Mouse (Mus musculus) intestine, postnatal 0 days (tissue): Measurements from ENCODE around the gene Prkar1b. TPM values are rescaled to one million over a fixed set of nuclear protein-coding genes. Genes with fewer than 3 reads are reported as not detected.

Experiments
- ATAC-seq: fragments of 200-750 bp; cut with Nextera tagmentation; 2 replicates; pipeline ENCODE4 v1.8.0; 2017; ENCODE audit warnings: mild to moderate bottlenecking, moderate TSS enrichment, moderate library complexity
- H3K27ac ChIP-seq: fragments of 300-500 bp; sonication (generic); 2 replicates; pipeline ENCODE4 v1.5.1; 2014; ENCODE audit warnings: mild to moderate bottlenecking, low read depth, low read length, moderate library complexity
- H3K27me3 ChIP-seq: fragments of 300-500 bp; sonication (generic); replicated peaks from 2 replicates; pipeline ENCODE4 v1.6.1; 2014; ENCODE audit warnings: low read length, mixed read lengths; ENCODE audit not compliant: control insufficient read depth, insufficient read depth
- H3K36me3 ChIP-seq: fragments of 300-500 bp; sonication (generic); 2 replicates; pipeline ENCODE4 v1.6.1; 2014; ENCODE audit warnings: mild to moderate bottlenecking, moderate library complexity; ENCODE audit not compliant: control insufficient read depth, insufficient read depth
- H3K4me1 ChIP-seq: fragments of 300-500 bp; sonication (generic); replicated peaks from 2 replicates; pipeline ENCODE4 v1.6.1; 2014; ENCODE audit warnings: antibody characterized with exemption, low read length, mixed read lengths; ENCODE audit not compliant: control insufficient read depth, insufficient read depth
- H3K4me2 ChIP-seq: fragments of 300-500 bp; sonication (generic); replicated peaks from 2 replicates; pipeline ENCODE4 v1.6.1; 2014; ENCODE audit warnings: low read depth, mild to moderate bottlenecking, moderate library complexity
- H3K4me3 ChIP-seq: fragments of 300-500 bp; sonication (generic); 2 replicates; pipeline ENCODE4 v1.5.1; 2014; ENCODE audit warnings: low read depth, low read length
- H3K9ac ChIP-seq: fragments of 300-500 bp; sonication (generic); 2 replicates; pipeline ENCODE4 v1.6.1; 2014; ENCODE audit warnings: mild to moderate bottlenecking, low read depth, low read length
- H3K9me3 ChIP-seq: fragments of 300-500 bp; sonication (generic); 2 replicates; pipeline ENCODE4 v1.6.1; 2016; ENCODE audit warnings: mixed run types; ENCODE audit not compliant: control insufficient read depth
- CTCF ChIP-seq: sonication (generic); IDR thresholded peaks from 2 replicates; pipeline ENCODE4 v1.5.1; 2016; ENCODE audit warnings: low read depth, mild to moderate bottlenecking, control low read depth, antibody characterized with exemption, moderate library complexity
- WGBS: fragments of 180-500 bp; shearing (Covaris S2); extraction: QIAGEN DNeasy Blood & Tissue Kit; methylation state at CpG from one replicate; pipeline ENCODE4 v1.1.7; 2014; 5-methylcytosine and 5-hydroxymethylcytosine counted together
- polyA plus RNA-seq: library from polyadenylated mRNA; unstranded; fragments of >200 nt; fragmentation: Nextera tagmentation; extraction: Ambion mirVana; gene quantifications from 2 replicates; pipeline ENCODE4 v1.2.1, GENCODE M21; 2015

The Prkar1b gene
- polyA plus RNA-seq, 1 experiment from 2014 or later, result 10.0 TPM

GRCm38 (mm10) chr5:139129572-139130151 lies 20.1 kb downstream of the Prkar1b start:
- peak overlapping the region; percentile 51 for H3K4me3 ChIP-seq
- peaks cover 5% of the 10 kb centered on the region; the same call in 1 of the 2 replicates for H3K4me1 ChIP-seq
- H3K36me3 ChIP-seq, result no peaks in the 10 kb centered on the region
- peak overlapping the region; percentile 80 for H3K4me2 ChIP-seq
- no peak overlapping the region for H3K27ac ChIP-seq
- ATAC-seq, result peak; percentile 44
- no peak for TF ChIP-seq CTCF
- peak overlapping the region; percentile 51 for H3K9ac ChIP-seq
- no peaks in the 10 kb centered on the region for H3K27me3 ChIP-seq
- 5% methylated on average over 51 of the region's 55 CpGs for WGBS
- no peaks in the 10 kb centered on the region for H3K9me3 ChIP-seq

GRCm38 (mm10) chr5:139129078-139129477 lies 20.7 kb downstream of the Prkar1b start:
- TF ChIP-seq CTCF, result no peak
- ATAC-seq, result peak; percentile 39

GRCm38 (mm10) chr5:139128476-139129065 lies 21.2 kb downstream of the Prkar1b start:
- peak; percentile 48 for ATAC-seq
- 21% methylated on average over 12 of the region's 12 CpGs for WGBS
- Histone ChIP-seq H3K4me3 (peak overlapping the region; percentile 51), H3K9ac (no peak overlapping the region), H3K36me3 (no peaks in the 10 kb centered on the region), H3K4me2 (peak overlapping the region; percentile 80), H3K27ac (no peak overlapping the region), H3K4me1 (peaks cover 5% of the 10 kb centered on the region; the same call in 1 of the 2 replicates), H3K27me3 (no peaks in the 10 kb centered on the region), H3K9me3 (no peaks in the 10 kb centered on the region)
- 0 out of 2 replicates have a peak, but pooled peaks have one; percentile 13 for TF ChIP-seq CTCF

More at GRCm38 (mm10) chr5:139129078-139129477, 20.7 kb downstream of the Prkar1b start:
- Histone ChIP-seq H3K27ac (no peak overlapping the region), H3K9me3 (no peaks in the 10 kb centered on the region), H3K4me2 (peak overlapping the region; percentile 80), H3K4me3 (peak overlapping the region; percentile 51), H3K27me3 (no peaks in the 10 kb centered on the region), H3K36me3 (no peaks in the 10 kb centered on the region), H3K4me1 (peaks cover 5% of the 10 kb centered on the region; the same call in 1 of the 2 replicates), H3K9ac (peak overlapping the region; percentile 51)
- WGBS, result 2% methylated on average over 12 of the region's 12 CpGs

DNA sequence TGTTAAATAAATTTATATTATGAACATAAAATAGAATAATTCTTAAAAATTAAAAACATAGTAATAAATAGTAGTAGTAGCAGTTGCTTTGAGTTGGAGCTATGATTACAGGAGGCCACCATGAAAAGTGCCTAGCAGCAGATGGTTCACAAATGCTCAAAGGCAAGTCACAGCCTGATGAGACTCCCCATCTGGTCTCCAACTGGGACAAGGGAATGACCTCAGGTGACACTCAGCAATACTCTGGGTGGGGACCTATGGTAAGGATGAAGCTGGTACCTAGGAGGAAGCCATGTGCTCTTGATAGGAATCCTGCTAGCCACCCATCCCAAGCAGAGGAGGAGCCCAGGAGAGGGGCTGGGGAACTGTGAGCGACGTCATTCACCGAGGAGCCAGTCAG lies 24.1 kb downstream of the Prkar1b start:
- Histone ChIP-seq H3K36me3 (no peaks in the 10 kb centered on the region), H3K27ac (no peak overlapping the region), H3K9ac (no peak overlapping the region), H3K27me3 (no peaks in the 10 kb centered on the region), H3K4me1 (peaks cover 5% of the 10 kb centered on the region; the same call in 1 of the 2 replicates), H3K4me3 (no peak overlapping the region), H3K4me2 (no peak overlapping the region), H3K9me3 (no peaks in the 10 kb centered on the region)
- WGBS, result 74% methylated on average over 3 of the region's 3 CpGs
- no peak for ATAC-seq
- no peak for TF ChIP-seq CTCF

DNA sequence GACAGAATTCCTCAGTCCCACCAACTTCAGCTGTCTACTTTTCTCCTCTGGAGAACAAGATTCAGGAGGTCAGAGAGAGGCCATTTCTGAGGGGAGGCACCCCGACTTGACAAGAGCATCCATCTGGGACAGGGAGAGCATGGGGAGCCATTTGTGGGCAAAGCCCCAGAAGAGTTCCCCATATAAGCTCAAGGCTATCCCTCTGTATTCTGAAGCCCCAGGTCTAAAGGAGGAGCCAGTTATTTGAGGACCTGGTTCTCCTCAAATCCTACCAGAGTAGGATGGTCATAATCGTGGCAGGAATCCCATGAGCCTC lies 30.9 kb downstream of the Prkar1b start:
- no peak overlapping the region for H3K27ac ChIP-seq
- 65% methylated on average over 2 of the region's 2 CpGs for WGBS
- ATAC-seq, result no peak
- no peak overlapping the region for H3K4me2 ChIP-seq
- H3K4me3 ChIP-seq, result no peak overlapping the region
- no peaks in the 10 kb centered on the region for H3K9me3 ChIP-seq
- no peak overlapping the region for H3K9ac ChIP-seq
- H3K36me3 ChIP-seq, result no peaks in the 10 kb centered on the region
- no peaks in the 10 kb centered on the region for H3K27me3 ChIP-seq
- no peaks in the 10 kb centered on the region for H3K4me1 ChIP-seq
- TF ChIP-seq CTCF, result no peak

- TF ChIP-seq CTCF, result no peak
- no peak overlapping the region for H3K4me3 ChIP-seq
- no peaks in the 10 kb centered on the region for H3K9me3 ChIP-seq
- 54% methylated on average over 5 of the region's 5 CpGs for WGBS
- no peak overlapping the region for H3K27ac ChIP-seq
- no peaks in the 10 kb centered on the region for H3K27me3 ChIP-seq
- no peaks in the 10 kb centered on the region for H3K36me3 ChIP-seq
- H3K4me2 ChIP-seq, result no peak overlapping the region
- no peaks in the 10 kb centered on the region for H3K4me1 ChIP-seq
- no peak for ATAC-seq
- no peak overlapping the region for H3K9ac ChIP-seq
Measured at GRCm38 (mm10) chr5:139118139-139118960, 31.5 kb downstream of the Prkar1b start.
